Mouse (Mus musculus): ENCODE measurements around the gene Wnt9a. TPM values are rescaled to one million over a fixed set of nuclear protein-coding genes. Genes with fewer than 3 reads are reported as not detected.

The Wnt9a gene
- total RNA-seq, 2 experiments from 2014 or later = 0.80 to 1.1 TPM

GRCm38 (mm10) chr11:59302700-59303569 is 3.8 kb upstream of the Wnt9a start:
- peak; percentile 74 to 75 for DNase-seq (ENCODE audit: low spot score in 2 of 2)

- no peak for DNase-seq (ENCODE audit: low spot score in 2 of 2)
These were observed 1.5 kb upstream of the Wnt9a start for GRCm38 (mm10) chr11:59305008-59305820.

- DNase-seq (ENCODE audit: low spot score in 2 of 2) = no peak
These were observed 910 bp upstream of the Wnt9a start for GRCm38 (mm10) chr11:59305821-59306215.

GRCm38 (mm10) chr11:59307422-59308163 is 865 bp downstream of the Wnt9a start:
- peak; percentile 81 to 83 for DNase-seq (ENCODE audit: low spot score in 2 of 2)

- DNase-seq (ENCODE audit: low spot score in 2 of 2) = no peak
These were observed 1.4 kb downstream of the Wnt9a start for GRCm38 (mm10) chr11:59308164-59308542.

GRCm38 (mm10) chr11:59308625-59309024 is 1.9 kb downstream of the Wnt9a start:
- no peak for DNase-seq (ENCODE audit: low spot score in 2 of 2)

- no peak for DNase-seq (ENCODE audit: low spot score in 2 of 2)
These were observed 2.5 kb downstream of the Wnt9a start for GRCm38 (mm10) chr11:59309106-59309805.

- no peak for DNase-seq (ENCODE audit: low spot score in 2 of 2)
These were observed 3.2 kb downstream of the Wnt9a start for GRCm38 (mm10) chr11:59309976-59310375.

GRCm38 (mm10) chr11:59312060-59312459 is 5.3 kb downstream of the Wnt9a start:
- no peak for DNase-seq (ENCODE audit: low spot score in 2 of 2)

GRCm38 (mm10) chr11:59312501-59312900 is 5.8 kb downstream of the Wnt9a start:
- no peak for DNase-seq (ENCODE audit: low spot score in 2 of 2)

GRCm38 (mm10) chr11:59313029-59313811 is 6.5 kb downstream of the Wnt9a start:
- no peak for DNase-seq (ENCODE audit: low spot score in 2 of 2)

- no peak for DNase-seq (ENCODE audit: low spot score in 2 of 2)
These were observed 7.2 kb downstream of the Wnt9a start for GRCm38 (mm10) chr11:59313944-59314343.

GRCm38 (mm10) chr11:59316517-59316916 is 9.8 kb downstream of the Wnt9a start:
- DNase-seq (ENCODE audit: low spot score in 2 of 2) = no peak

GRCm38 (mm10) chr11:59322988-59323387 is 16.3 kb downstream of the Wnt9a start:
- DNase-seq (ENCODE audit: low spot score in 2 of 2) = no peak

GRCm38 (mm10) chr11:59324777-59325176 is 18.0 kb downstream of the Wnt9a start:
- DNase-seq (ENCODE audit: low spot score in 2 of 2) = no peak

- no peak for DNase-seq (ENCODE audit: low spot score in 2 of 2)
These were observed 20.9 kb downstream of the Wnt9a start for GRCm38 (mm10) chr11:59327625-59328024.

GRCm38 (mm10) chr11:59329616-59330015 is 22.9 kb downstream of the Wnt9a start:
- DNase-seq (ENCODE audit: low spot score in 2 of 2) = no peak

GRCm38 (mm10) chr11:59330560-59330959 is 23.8 kb downstream of the Wnt9a start:
- peak; percentile 57 to 68 for DNase-seq (ENCODE audit: low spot score in 2 of 2)

- DNase-seq (ENCODE audit: low spot score in 2 of 2) = no peak
These were observed 24.6 kb downstream of the Wnt9a start for GRCm38 (mm10) chr11:59331167-59331869.
